Mouse (Mus musculus) heart, embryonic 12.5 days (tissue): ENCODE measurements at regions not wholly inside any gene's neighbourhood (a gene's known extent, or its start where the extent isn't known, plus 50 kb on each side); places are given as distances from the start of the nearest gene placed in this dataset.

Experiments used
- ATAC-seq: fragments of 200-750 bp; cut with Nextera tagmentation; 2 replicates; pipeline ENCODE4 v1.8.0; 2017; ENCODE audit warnings: moderate TSS enrichment, moderate library complexity; ENCODE audit not compliant: insufficient number of reproducible peaks, low FRiP score
- H3K27ac ChIP-seq: fragments of 300-500 bp; sonication (generic); 2 replicates; pipeline ENCODE4 v1.5.1; 2016; ENCODE audit warnings: mild to moderate bottlenecking, moderate library complexity; ENCODE audit not compliant: poor library complexity, severe bottlenecking
- H3K27me3 ChIP-seq: fragments of 300-500 bp; sonication (generic); replicated peaks from 2 replicates; pipeline ENCODE4 v1.6.1; 2016; ENCODE audit warnings: mild to moderate bottlenecking, moderate library complexity
- H3K36me3 ChIP-seq: fragments of 300-500 bp; sonication (generic); 2 replicates; pipeline ENCODE4 v1.6.1; 2016; ENCODE audit warnings: mild to moderate bottlenecking, moderate library complexity
- H3K4me1 ChIP-seq: fragments of 300-500 bp; sonication (generic); replicated peaks from 2 replicates; pipeline ENCODE4 v1.6.1; 2016; ENCODE audit warnings: mild to moderate bottlenecking
- H3K4me2 ChIP-seq: fragments of 300-500 bp; sonication (generic); 2 replicates; pipeline ENCODE4 v1.6.1; 2016; ENCODE audit warnings: mild to moderate bottlenecking, moderate library complexity
- H3K4me3 ChIP-seq: fragments of 300-500 bp; sonication (generic); 2 replicates; pipeline ENCODE4 v1.5.1; 2016; ENCODE audit warnings: mild to moderate bottlenecking
- H3K9ac ChIP-seq: fragments of 300-500 bp; sonication (generic); 2 replicates; pipeline ENCODE4 v1.6.1; 2016; ENCODE audit warnings: mild to moderate bottlenecking, moderate library complexity
- H3K9me3 ChIP-seq: fragments of 300-500 bp; sonication (generic); replicated peaks from 2 replicates; pipeline ENCODE4 v1.6.1; 2016; ENCODE audit warnings: mild to moderate bottlenecking, moderate library complexity
- WGBS: fragments of 180-500 bp; shearing (Covaris S2); methylation state at CpG from one replicate; pipeline ENCODE4 v1.1.7; 2016; 5-methylcytosine and 5-hydroxymethylcytosine counted together

DNA sequence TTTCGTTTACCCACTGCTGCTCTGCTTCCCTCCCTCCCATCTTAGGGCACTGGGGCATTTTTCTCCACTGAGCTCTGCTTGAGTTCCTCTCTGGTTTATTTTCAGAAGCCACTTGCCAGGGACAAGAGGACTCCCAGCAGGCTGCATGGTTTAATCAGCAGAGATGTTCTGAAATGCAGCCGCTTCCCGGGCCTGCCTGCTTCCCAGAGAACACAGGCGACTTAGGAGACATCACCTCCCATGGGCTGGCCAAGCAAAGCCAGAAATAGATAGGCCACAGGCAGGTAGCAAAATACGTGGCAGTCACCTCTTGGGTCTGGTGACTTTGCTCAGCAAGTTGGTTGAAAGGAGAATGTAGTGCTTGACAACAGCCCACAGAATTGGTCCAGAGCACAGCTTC, 141.8 kb downstream of the Diras2 start:
- Histone ChIP-seq H3K9ac (no peak overlapping the region), H3K4me3 (no peak overlapping the region), H3K9me3 (peaks cover 20% of the 10 kb centered on the region), H3K4me1 (no peaks in the 10 kb centered on the region), H3K27ac (no peak overlapping the region), H3K27me3 (no peaks in the 10 kb centered on the region), H3K36me3 (no peaks in the 10 kb centered on the region), H3K4me2 (no peak overlapping the region)
- 79% methylated on average over 5 of the region's 5 CpGs for WGBS
- ATAC-seq: no peak

DNA sequence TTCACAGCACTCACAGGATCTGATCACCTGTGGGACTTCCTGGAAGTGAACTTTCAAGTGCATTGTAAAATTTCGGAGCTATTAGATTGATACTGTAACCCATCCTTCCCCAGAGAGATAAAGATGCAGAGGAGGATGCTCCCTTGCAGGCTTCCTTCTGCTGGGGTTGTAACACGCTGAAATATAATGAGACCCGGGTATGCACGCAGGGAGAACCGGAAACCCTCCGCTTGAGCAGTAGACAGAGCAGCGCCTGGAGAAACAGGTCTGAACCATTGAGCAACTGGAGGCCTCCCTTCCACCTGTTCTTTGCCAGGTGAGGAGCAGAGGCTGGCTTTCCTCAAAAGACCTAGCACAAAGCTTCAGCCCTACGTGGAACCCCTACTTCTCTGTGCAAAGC, 135.3 kb downstream of the Diras2 start:
- WGBS: 82% methylated on average over 8 of the region's 8 CpGs
- H3K27me3 ChIP-seq: peaks cover 15% of the 10 kb centered on the region; the same call in 1 of the 2 replicates

DNA sequence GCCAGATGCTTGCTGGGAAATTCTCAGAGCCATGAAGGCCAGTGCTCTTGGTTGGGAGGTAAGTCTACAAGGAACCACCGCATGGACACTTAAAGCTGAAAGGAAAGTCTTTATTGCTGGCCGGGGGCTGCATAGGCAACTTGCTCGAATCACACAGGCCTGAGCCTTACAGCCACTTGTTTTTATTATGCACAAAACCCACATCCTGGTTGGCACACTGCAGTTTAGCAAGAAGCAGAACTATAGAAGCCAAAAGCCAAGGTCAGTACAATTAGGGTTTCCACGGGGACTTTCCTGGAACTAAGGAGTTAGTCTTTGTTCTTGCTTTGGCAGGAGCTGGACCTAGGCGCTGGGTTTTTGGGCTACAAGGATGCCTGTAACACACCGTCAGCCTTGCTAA, 132.7 kb downstream of the Diras2 start:
- no peak overlapping the region for H3K4me3 ChIP-seq
- no peaks in the 10 kb centered on the region for H3K36me3 ChIP-seq
- peaks cover 15% of the 10 kb centered on the region; the same call in 1 of the 2 replicates for H3K27me3 ChIP-seq
- no peaks in the 10 kb centered on the region; the same call in 1 of the 2 replicates for H3K9me3 ChIP-seq
- H3K4me2 ChIP-seq: no peak overlapping the region
- 79% methylated on average over 6 of the region's 6 CpGs for WGBS
- H3K9ac ChIP-seq: no peak overlapping the region
- no peak for ATAC-seq
- no peak overlapping the region for H3K27ac ChIP-seq
- H3K4me1 ChIP-seq: no peaks in the 10 kb centered on the region

More for the DNA sequence above, 135.3 kb downstream of the Diras2 start:
- Histone ChIP-seq H3K4me1 (no peaks in the 10 kb centered on the region), H3K4me2 (no peak overlapping the region), H3K9ac (no peak overlapping the region), H3K27ac (no peak overlapping the region), H3K4me3 (no peak overlapping the region), H3K9me3 (peaks cover 7% of the 10 kb centered on the region), H3K36me3 (no peaks in the 10 kb centered on the region)
- no peak for ATAC-seq

DNA sequence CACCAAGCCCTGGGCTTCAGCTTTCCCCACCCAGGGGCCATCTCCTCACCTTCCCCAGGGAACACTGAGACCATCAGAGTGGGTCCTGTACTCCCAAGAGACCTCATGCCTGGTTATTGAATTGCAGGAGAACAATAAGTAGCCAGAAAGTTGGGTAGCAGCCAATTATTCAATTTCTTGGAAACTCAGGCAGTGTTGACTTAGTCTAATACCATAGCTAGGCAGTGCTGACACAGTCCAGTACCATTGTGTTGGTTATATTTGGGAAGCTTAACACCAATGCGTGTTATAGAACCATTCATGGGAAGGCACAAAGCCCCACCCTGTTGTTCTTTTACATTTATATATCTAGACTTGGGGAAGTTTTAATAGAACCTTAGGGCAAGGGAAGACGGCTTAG, 131.9 kb downstream of the Diras2 start:
- H3K36me3 ChIP-seq: no peaks in the 10 kb centered on the region
- no peak overlapping the region for H3K4me3 ChIP-seq
- H3K4me1 ChIP-seq: no peaks in the 10 kb centered on the region
- ATAC-seq: no peak
- H3K9me3 ChIP-seq: peaks cover 2% of the 10 kb centered on the region; the same call in 1 of the 2 replicates
- H3K9ac ChIP-seq: no peak overlapping the region
- H3K27ac ChIP-seq: no peak overlapping the region
- H3K4me2 ChIP-seq: no peak overlapping the region
- 75% methylated on average over 2 of the region's 2 CpGs for WGBS
- H3K27me3 ChIP-seq: peaks cover 15% of the 10 kb centered on the region; the same call in 1 of the 2 replicates

DNA sequence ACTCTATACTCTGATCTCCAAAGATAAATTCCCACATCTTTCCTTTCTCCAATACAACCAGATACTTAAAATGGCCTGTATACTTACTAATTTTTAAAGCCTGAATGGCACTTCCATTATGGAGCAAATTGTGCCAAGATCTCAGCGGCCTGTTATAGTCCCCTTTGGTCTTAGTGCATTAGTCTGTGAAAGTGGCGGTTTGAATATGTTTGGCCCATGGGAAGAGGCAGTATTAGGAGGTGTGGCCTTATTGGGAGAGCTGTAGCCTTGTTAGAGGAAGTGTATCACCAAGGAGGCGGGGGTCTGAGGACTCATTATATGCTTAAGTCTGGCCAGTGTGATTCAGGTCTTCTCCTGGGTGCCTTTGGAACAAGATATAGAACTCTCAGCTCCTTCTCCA, 127.3 kb downstream of the Diras2 start:
- no peaks in the 10 kb centered on the region for H3K4me1 ChIP-seq
- no peak overlapping the region for H3K9ac ChIP-seq
- H3K27ac ChIP-seq: no peak overlapping the region
- H3K4me2 ChIP-seq: no peak overlapping the region
- H3K36me3 ChIP-seq: no peaks in the 10 kb centered on the region
- H3K27me3 ChIP-seq: peaks cover 3% of the 10 kb centered on the region; the same call in 1 of the 2 replicates
- no peak for ATAC-seq
- H3K9me3 ChIP-seq: 0 out of 2 replicates have a peak, but pooled peaks cover 2% of the 10 kb centered on the region
- WGBS: 87% methylated on average over 3 of the region's 3 CpGs
- no peak overlapping the region for H3K4me3 ChIP-seq

DNA sequence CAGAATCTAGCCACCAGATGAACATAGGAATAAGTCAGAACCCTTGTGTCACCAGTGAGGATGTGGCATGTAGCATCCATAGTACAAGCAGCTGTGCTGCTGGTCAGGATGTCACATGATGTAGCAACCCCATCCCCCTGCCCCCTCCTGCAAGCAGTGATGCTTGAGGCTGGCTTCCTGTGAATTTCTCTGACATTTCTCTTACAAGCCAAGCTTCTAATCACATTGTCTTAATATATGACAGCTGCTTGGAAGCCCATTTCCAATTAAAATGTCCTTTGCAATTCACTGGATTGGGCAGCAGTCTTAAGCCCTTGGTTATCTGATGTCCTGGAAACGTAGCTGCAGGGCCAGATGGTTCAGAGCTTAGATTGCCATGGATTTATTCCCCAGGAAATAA, 114.8 kb downstream of the Diras2 start:
- no peak overlapping the region for H3K4me2 ChIP-seq
- H3K9me3 ChIP-seq: peaks cover 12% of the 10 kb centered on the region; the same call in 1 of the 2 replicates
- H3K4me1 ChIP-seq: no peaks in the 10 kb centered on the region
- no peak overlapping the region for H3K27ac ChIP-seq
- no peak overlapping the region for H3K9ac ChIP-seq
- WGBS: 48% methylated on average over 1 of the region's 1 CpGs
- H3K27me3 ChIP-seq: no peaks in the 10 kb centered on the region
- no peak for ATAC-seq
- no peaks in the 10 kb centered on the region for H3K36me3 ChIP-seq
- H3K4me3 ChIP-seq: no peak overlapping the region

DNA sequence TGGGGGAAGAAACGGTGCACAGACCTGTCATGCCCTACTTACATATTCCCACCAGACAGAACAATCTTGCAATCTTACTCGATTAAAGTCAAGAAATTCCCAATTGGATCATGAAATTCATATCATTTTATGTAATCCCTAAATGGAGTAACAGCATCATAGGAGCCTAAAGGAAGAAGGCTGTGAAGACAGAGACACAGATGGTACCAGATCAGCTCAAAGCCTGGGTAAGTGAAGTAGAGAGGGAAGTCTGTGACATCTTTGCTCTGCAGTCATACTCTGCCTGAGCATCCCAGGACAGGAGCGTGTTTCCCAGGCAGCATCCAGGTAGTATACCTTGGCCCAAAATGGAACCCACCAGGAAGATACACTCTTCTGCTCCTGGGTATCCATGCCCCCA, 108.6 kb downstream of the Diras2 start:
- 84% methylated on average over 3 of the region's 3 CpGs for WGBS
- Histone ChIP-seq H3K4me1 (no peaks in the 10 kb centered on the region), H3K9ac (no peak overlapping the region), H3K4me2 (no peak overlapping the region), H3K36me3 (no peaks in the 10 kb centered on the region), H3K9me3 (no peaks in the 10 kb centered on the region), H3K27ac (no peak overlapping the region), H3K27me3 (no peaks in the 10 kb centered on the region), H3K4me3 (no peak overlapping the region)
- no peak for ATAC-seq

DNA sequence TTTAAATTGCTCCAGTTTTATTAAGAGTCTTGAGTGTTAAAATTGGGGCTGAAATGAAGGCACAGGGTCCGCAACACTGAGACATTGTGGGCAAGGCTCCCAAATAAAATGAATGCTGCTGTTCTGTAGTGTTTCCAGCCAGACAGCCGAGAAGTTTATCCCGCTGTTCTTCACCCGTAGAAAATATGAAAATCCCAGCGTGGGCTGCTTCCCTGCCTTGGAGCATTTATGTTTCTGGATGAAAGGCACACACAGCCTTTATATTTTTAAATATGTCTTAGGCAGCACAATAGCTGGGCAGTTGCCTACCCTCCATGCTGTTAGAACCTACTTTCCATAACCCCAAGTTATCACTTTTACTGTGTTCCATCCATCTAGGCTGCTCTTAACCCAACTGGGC, 102.6 kb downstream of the Diras2 start:
- H3K36me3 ChIP-seq: no peaks in the 10 kb centered on the region
- no peak for ATAC-seq
- H3K9ac ChIP-seq: no peak overlapping the region
- H3K4me3 ChIP-seq: no peak overlapping the region
- H3K4me2 ChIP-seq: no peak overlapping the region
- WGBS: 85% methylated on average over 5 of the region's 5 CpGs
- no peaks in the 10 kb centered on the region for H3K4me1 ChIP-seq
- H3K9me3 ChIP-seq: no peaks in the 10 kb centered on the region
- H3K27ac ChIP-seq: no peak overlapping the region
- H3K27me3 ChIP-seq: no peaks in the 10 kb centered on the region

DNA sequence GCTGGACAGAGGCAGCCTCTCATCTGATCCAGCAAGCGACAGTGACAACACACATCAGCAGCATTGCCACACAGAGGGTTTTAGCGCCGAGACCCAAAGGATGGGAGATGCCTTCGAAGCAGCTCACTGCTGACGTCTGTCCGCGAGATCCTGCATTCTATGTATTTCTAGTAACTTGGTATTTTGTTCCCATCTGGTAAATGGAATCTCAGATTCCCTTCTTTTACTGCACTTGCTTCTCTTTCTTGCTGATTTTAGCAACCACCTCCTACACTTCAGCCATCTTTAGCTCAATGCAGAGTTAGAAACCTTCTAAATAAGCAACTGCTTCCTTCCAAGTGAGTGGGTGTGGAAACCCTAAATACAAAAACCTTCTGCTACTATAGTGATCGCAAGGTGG, 94.3 kb downstream of the Diras2 start:
- no peak overlapping the region for H3K4me2 ChIP-seq
- H3K36me3 ChIP-seq: no peaks in the 10 kb centered on the region
- no peaks in the 10 kb centered on the region for H3K9me3 ChIP-seq
- 62% methylated on average over 8 of the region's 8 CpGs for WGBS
- no peak overlapping the region for H3K4me3 ChIP-seq
- H3K4me1 ChIP-seq: no peaks in the 10 kb centered on the region
- no peak for ATAC-seq
- H3K27me3 ChIP-seq: 0 out of 2 replicates have a peak, but pooled peaks cover 3% of the 10 kb centered on the region
- no peak overlapping the region for H3K9ac ChIP-seq
- no peak overlapping the region for H3K27ac ChIP-seq

DNA sequence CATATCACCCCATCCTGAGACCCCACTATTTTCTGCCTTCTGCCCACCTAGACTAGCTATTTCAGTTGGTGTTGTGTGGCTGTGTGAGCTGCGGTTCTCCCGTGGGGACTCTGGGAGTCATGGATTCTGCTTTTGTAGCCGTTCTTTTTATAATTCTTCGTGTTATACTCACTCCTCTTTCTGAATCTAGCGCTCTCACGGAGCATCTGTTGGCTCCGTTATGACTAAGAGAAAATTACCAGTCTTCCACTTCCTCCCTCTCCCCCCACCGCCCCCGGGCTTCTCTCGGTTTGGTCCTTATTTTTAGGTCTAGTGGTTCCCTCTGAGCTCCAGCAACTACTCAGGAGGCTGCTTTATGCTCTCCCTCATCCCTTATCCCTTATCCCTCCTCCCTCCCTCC, 85.6 kb downstream of the Diras2 start:
- Histone ChIP-seq H3K9ac (no peak overlapping the region), H3K9me3 (no peaks in the 10 kb centered on the region), H3K36me3 (no peaks in the 10 kb centered on the region), H3K4me1 (0 out of 2 replicates have a peak, but pooled peaks cover 7% of the 10 kb centered on the region), H3K4me3 (no peak overlapping the region), H3K27ac (no peak overlapping the region), H3K27me3 (no peaks in the 10 kb centered on the region), H3K4me2 (no peak overlapping the region)
- 74% methylated on average over 10 of the region's 10 CpGs for WGBS
- ATAC-seq: no peak

DNA sequence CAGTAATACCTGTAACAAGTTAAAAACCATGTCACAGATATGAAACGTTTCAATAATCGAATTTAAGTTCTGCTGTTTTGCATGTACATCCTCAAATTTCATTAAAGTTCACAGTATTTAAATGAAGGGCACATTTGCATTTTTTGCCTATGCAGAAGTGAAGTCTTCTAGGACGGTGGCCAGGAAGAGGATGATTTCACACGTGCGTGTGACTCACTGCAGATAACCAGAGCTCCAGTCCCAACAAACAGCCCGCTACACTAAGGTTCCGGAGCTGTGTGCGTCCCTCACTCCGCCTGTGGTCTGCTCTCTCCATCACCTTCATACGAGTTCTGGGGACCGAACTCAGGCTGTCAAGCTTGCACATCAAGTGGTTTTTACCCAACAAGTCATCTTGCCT, 82.2 kb downstream of the Diras2 start:
- Histone ChIP-seq H3K9ac (no peak overlapping the region), H3K4me3 (no peak overlapping the region), H3K4me1 (0 out of 2 replicates have a peak, but pooled peaks cover 10% of the 10 kb centered on the region), H3K27me3 (no peaks in the 10 kb centered on the region), H3K4me2 (no peak overlapping the region), H3K36me3 (no peaks in the 10 kb centered on the region), H3K9me3 (no peaks in the 10 kb centered on the region), H3K27ac (no peak overlapping the region)
- no peak for ATAC-seq
- WGBS: 60% methylated on average over 11 of the region's 11 CpGs

DNA sequence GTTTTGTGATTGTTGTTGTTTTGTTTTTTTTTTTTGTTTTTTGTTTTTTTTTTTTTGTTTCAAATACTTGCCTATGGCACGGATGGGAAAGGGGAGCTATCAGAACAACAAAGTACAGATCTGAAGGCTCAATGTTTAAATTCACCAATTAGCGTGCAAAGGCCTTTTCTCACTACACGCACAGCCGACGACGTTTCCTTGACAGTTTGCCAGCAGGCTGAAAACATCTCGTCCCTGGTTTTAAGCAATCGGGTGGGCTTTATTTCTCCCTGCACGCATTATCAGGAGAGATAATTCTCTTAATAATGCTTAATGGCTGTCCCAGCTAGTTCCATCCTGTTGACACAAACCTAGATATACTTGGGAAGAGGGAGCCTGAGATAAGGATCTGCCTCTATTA, 79.6 kb downstream of the Diras2 start:
- H3K27me3 ChIP-seq: no peaks in the 10 kb centered on the region
- no peak for ATAC-seq
- no peak overlapping the region for H3K9ac ChIP-seq
- no peak overlapping the region for H3K27ac ChIP-seq
- H3K4me3 ChIP-seq: no peak overlapping the region
- peaks cover 21% of the 10 kb centered on the region for H3K4me1 ChIP-seq
- no peaks in the 10 kb centered on the region for H3K9me3 ChIP-seq
- no peaks in the 10 kb centered on the region for H3K36me3 ChIP-seq
- WGBS: 28% methylated on average over 9 of the region's 9 CpGs
- H3K4me2 ChIP-seq: no peak overlapping the region
